Mouse (Mus musculus): ENCODE data around the gene Maff. TPM values are rescaled to one million over a fixed set of nuclear protein-coding genes. Genes with fewer than 3 reads are reported as not detected.
A peak's percentile ranks its signal among the peaks of the same experiment; 100 is the strongest.

The Maff gene
- polyA plus RNA-seq, 1 experiment: 8.1 TPM

DNA sequence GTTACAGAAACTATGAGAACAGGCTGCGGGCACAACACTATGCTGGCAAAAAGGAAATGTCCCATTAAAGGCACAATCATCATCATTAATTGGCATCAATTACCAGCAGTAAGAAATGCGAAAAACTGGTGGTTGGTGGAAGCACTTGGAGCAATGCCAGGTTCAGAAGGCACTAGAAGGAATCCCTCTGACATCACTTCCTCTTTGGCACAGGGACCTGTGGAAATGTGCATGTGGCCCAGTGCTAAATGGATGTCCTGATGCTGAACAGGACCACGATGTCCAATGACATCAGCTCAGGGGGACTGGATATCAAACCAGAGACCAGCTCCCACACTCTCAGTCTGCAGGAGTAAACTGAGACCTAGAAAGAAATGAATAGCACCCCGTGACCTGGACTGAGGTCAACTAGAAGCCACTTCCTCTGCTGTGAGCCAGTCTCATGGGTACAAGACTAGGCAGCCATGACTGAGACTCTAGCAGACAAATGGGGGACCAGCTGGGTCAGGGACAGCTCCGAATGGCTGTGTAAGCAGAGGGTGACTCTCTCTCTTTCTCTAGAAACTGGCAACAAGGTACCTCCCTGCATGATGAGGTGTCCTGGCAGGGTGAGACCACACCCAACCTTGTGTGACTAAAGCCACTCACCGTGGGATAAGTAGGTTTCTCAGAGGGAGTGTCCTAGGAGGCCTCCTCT, 3.6 kb upstream of the Maff start:
- Histone ChIP-seq H3K4me1 (replicated peaks; ENCODE audit: control insufficient read depth, insufficient read depth, low read length) (peaks cover 7% of the 10 kb centered on the region), H3K27me3 (ENCODE audit: control insufficient read depth, insufficient read depth, low read length) (no peaks in the 10 kb centered on the region), H3K4me3 (ENCODE audit: control insufficient read depth, insufficient read depth, low read length) (no peak overlapping the region), H3K27ac (ENCODE audit: control insufficient read depth, insufficient read depth, low read length) (no peak overlapping the region), H3K36me3 (ENCODE audit: control insufficient read depth, insufficient read depth, low read length) (no peaks in the 10 kb centered on the region)
- WGBS: 77% methylated on average over 6 of the region's 6 CpGs
- TF ChIP-seq CTCF (IDR thresholded peaks at IDR 0.05; ENCODE audit: borderline replicate concordance, control insufficient read depth, extremely low read depth, insufficient read depth, low read length, poor library complexity): no peak
- no peak for DNase-seq

DNA sequence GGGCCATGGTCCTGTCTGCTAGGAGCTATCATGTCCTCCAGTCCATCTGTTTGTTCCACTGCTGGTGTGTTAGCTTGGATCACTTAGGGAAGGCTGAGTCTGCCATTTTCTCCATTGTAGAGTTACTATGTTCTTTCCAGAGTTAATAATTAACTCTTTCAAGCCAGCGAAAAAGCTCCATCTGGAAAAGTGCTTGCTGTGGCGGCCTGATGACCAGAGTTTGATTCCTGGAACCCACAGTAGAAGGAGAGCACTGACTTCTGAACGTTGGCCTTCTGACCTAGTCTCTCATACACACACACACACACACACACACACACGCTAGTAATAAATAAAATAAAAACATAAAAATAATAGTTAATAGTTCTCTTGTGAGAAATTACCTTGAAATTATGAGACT, 1.8 kb upstream of the Maff start:
- TF ChIP-seq CTCF (IDR thresholded peaks at IDR 0.05; ENCODE audit: borderline replicate concordance, control insufficient read depth, extremely low read depth, insufficient read depth, low read length, poor library complexity) (no peak), POLR2A (IDR thresholded peaks at IDR 0.05; ENCODE audit: control insufficient read depth, extremely low read depth, insufficient read depth, low read length, poor library complexity) (no peak)
- no peaks in the 10 kb centered on the region for H3K36me3 ChIP-seq (ENCODE audit: control insufficient read depth, insufficient read depth, low read length)
- H3K27ac ChIP-seq (ENCODE audit: control insufficient read depth, insufficient read depth, low read length): no peak overlapping the region
- WGBS: 94% methylated on average over 4 of the region's 4 CpGs
- DNase-seq: no peak
- H3K4me1 ChIP-seq (replicated peaks; ENCODE audit: control insufficient read depth, insufficient read depth, low read length): peaks cover 18% of the 10 kb centered on the region
- H3K4me3 ChIP-seq (ENCODE audit: control insufficient read depth, insufficient read depth, low read length): no peak overlapping the region
- H3K27me3 ChIP-seq (ENCODE audit: control insufficient read depth, insufficient read depth, low read length): no peaks in the 10 kb centered on the region

DNA sequence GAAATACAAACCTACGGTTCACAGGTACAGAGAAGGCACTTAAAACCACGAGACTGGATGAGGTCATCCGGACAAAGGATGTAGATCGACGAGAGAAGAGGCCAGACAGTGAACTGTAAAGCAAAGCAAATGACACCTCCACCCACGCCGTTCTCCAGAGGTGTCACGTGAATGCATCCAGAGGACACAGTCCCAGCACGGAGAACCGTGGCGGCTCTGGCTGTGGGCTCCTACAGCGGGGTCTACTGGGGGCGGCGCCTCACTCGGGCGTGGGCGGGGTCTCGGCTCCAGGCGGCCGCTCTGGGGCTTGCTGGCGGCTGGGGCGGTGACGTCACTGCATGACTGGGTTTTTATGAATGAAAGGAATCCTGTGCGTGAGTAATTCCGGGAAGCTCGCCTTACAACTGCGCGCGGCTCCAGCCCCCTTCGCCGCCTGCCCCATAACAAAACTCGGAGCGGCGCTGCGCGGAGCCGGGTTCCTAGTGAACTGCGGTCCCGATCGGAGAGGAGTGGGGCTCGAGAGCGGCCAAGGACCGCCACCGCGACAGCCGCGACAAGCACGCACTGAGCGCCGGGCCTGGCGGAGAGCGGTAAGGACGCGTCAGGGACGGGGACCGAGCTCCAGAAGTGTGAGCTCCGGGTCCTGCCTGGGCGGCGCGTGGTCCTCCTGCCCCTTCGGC, 884 bp downstream of the Maff start:
- peaks cover 27% of the 10 kb centered on the region for H3K4me1 ChIP-seq (replicated peaks; ENCODE audit: control insufficient read depth, insufficient read depth, low read length)
- DNase-seq: peak; percentile 96
- under 1% methylated on average over 61 of the region's 61 CpGs for WGBS
- H3K4me3 ChIP-seq (ENCODE audit: control insufficient read depth, insufficient read depth, low read length): peak overlapping the region; percentile 92
- H3K27ac ChIP-seq (ENCODE audit: control insufficient read depth, insufficient read depth, low read length): peak overlapping the region; percentile 50; the same call in 1 of the 2 replicates
- no peaks in the 10 kb centered on the region for H3K27me3 ChIP-seq (ENCODE audit: control insufficient read depth, insufficient read depth, low read length)
- H3K36me3 ChIP-seq (ENCODE audit: control insufficient read depth, insufficient read depth, low read length): no peaks in the 10 kb centered on the region
- TF ChIP-seq POLR2A (IDR thresholded peaks at IDR 0.05; ENCODE audit: control insufficient read depth, extremely low read depth, insufficient read depth, low read length, poor library complexity) (0 out of 2 replicates have a peak, but pooled peaks have one; percentile 7), CTCF (IDR thresholded peaks at IDR 0.05; ENCODE audit: borderline replicate concordance, control insufficient read depth, extremely low read depth, insufficient read depth, low read length, poor library complexity) (peak; percentile 9; the same call in 1 of the 2 replicates)

DNA sequence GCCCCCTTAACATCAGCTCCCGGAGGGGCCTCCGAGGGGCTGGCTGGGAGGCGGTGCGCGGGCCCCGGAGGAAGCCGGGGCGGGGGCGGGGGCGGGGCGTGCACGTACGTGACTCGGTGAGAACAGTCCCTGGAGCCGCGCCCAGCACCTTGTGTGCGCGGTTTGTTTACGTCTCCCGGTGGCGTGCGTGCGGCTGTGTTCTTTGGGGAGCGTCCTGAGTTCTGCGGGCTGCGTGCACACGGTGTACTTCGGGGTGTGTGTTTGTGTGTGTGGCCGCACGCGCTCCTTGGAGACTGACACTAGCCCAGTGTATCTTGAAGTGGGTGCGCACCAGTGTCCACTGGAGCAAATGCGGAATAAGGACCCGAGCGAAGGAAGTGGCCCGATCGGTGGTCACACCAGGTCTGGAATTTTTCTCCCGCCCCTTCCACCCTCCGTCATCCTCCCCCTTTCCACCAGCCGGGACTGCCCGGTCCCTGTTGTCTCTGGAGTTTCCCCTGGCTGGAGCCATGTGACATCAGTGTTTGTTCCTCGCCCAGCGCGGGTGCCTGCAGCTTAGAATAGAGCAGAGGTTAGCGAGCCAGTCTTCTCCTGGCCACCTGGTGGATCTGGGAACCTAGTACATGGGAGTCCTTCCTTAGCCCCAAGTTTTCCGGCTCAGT, 1.6 kb downstream of the Maff start:
- Histone ChIP-seq H3K4me3 (ENCODE audit: control insufficient read depth, insufficient read depth, low read length) (peak overlapping the region; percentile 92), H3K36me3 (ENCODE audit: control insufficient read depth, insufficient read depth, low read length) (no peaks in the 10 kb centered on the region), H3K27me3 (ENCODE audit: control insufficient read depth, insufficient read depth, low read length) (no peaks in the 10 kb centered on the region), H3K4me1 (replicated peaks; ENCODE audit: control insufficient read depth, insufficient read depth, low read length) (peaks cover 25% of the 10 kb centered on the region), H3K27ac (ENCODE audit: control insufficient read depth, insufficient read depth, low read length) (peak overlapping the region; percentile 50; the same call in 1 of the 2 replicates)
- TF ChIP-seq POLR2A (IDR thresholded peaks at IDR 0.05; ENCODE audit: control insufficient read depth, extremely low read depth, insufficient read depth, low read length, poor library complexity) (peak; percentile 23; the same call in 1 of the 2 replicates), CTCF (IDR thresholded peaks at IDR 0.05; ENCODE audit: borderline replicate concordance, control insufficient read depth, extremely low read depth, insufficient read depth, low read length, poor library complexity) (no peak; the same call in 1 of the 2 replicates)
- peak; percentile 76 for DNase-seq
- 2% methylated on average over 46 of the region's 46 CpGs for WGBS

DNA sequence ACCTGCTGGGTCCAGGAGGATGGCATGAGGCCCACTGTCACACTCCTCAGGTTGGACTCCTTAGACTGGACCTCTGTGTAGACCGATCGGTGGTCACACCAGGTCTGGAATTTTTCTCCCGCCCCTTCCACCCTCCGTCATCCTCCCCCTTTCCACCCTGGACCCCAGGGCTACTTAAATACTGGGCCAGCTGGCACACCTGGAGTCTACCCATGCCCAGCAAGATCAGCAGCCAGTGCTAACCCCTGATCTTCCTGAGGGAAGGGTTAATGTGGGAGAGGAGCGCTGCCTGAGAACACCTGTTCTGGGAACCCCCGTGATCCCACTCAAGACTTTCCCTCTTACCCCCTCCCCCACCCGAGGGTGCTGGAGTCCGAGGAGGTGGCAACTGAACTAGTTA, 2.2 kb downstream of the Maff start:
- no peak overlapping the region for H3K4me3 ChIP-seq (ENCODE audit: control insufficient read depth, insufficient read depth, low read length)
- TF ChIP-seq CTCF (IDR thresholded peaks at IDR 0.05; ENCODE audit: borderline replicate concordance, control insufficient read depth, extremely low read depth, insufficient read depth, low read length, poor library complexity) (no peak), POLR2A (IDR thresholded peaks at IDR 0.05; ENCODE audit: control insufficient read depth, extremely low read depth, insufficient read depth, low read length, poor library complexity) (no peak)
- 85% methylated on average over 8 of the region's 8 CpGs for WGBS
- H3K27ac ChIP-seq (ENCODE audit: control insufficient read depth, insufficient read depth, low read length): no peak overlapping the region
- peaks cover 25% of the 10 kb centered on the region for H3K4me1 ChIP-seq (replicated peaks; ENCODE audit: control insufficient read depth, insufficient read depth, low read length)
- H3K27me3 ChIP-seq (ENCODE audit: control insufficient read depth, insufficient read depth, low read length): no peaks in the 10 kb centered on the region
- DNase-seq: no peak
- H3K36me3 ChIP-seq (ENCODE audit: control insufficient read depth, insufficient read depth, low read length): no peaks in the 10 kb centered on the region

DNA sequence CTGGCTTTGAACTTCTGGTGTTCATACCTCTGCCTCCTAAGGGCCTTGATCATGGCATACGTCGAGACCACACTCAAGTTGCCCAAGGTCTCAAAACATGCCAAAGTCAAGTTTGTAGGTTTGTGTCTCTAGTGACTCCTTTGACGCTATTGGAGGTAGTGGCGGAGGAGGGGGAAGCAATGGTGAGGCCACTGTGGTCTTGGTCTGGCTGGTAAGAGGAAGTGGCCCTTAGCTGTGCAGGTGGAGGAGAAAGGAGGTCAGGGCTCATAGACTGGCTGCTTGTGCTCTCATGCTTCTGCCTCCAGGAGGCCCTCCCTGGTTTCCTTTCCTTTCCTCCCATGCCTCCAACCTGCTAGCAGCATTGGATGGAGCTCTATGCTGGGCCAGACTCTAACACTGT, 4.4 kb downstream of the Maff start:
- Histone ChIP-seq H3K27ac (ENCODE audit: control insufficient read depth, insufficient read depth, low read length) (no peak overlapping the region), H3K4me1 (replicated peaks; ENCODE audit: control insufficient read depth, insufficient read depth, low read length) (peaks cover 27% of the 10 kb centered on the region), H3K27me3 (ENCODE audit: control insufficient read depth, insufficient read depth, low read length) (no peaks in the 10 kb centered on the region), H3K36me3 (ENCODE audit: control insufficient read depth, insufficient read depth, low read length) (no peaks in the 10 kb centered on the region), H3K4me3 (ENCODE audit: control insufficient read depth, insufficient read depth, low read length) (no peak overlapping the region)
- TF ChIP-seq POLR2A (IDR thresholded peaks at IDR 0.05; ENCODE audit: control insufficient read depth, extremely low read depth, insufficient read depth, low read length, poor library complexity) (no peak), CTCF (IDR thresholded peaks at IDR 0.05; ENCODE audit: borderline replicate concordance, control insufficient read depth, extremely low read depth, insufficient read depth, low read length, poor library complexity) (no peak)
- 87% methylated on average over 4 of the region's 4 CpGs for WGBS
- DNase-seq: no peak

Data from thymus, adult 2 months (tissue).